Mouse (Mus musculus) frontal cortex, postnatal 14 days (tissue): ENCODE measurements around the gene Lrrc10b.

Source experiments
- DNase-seq, 2 experiments: peaks; one replicate each; pipeline ENCODE4 v3.0.0; 2022; ENCODE audit warnings: low spot score in 2 of 2

Gene Lrrc10b

DNA sequence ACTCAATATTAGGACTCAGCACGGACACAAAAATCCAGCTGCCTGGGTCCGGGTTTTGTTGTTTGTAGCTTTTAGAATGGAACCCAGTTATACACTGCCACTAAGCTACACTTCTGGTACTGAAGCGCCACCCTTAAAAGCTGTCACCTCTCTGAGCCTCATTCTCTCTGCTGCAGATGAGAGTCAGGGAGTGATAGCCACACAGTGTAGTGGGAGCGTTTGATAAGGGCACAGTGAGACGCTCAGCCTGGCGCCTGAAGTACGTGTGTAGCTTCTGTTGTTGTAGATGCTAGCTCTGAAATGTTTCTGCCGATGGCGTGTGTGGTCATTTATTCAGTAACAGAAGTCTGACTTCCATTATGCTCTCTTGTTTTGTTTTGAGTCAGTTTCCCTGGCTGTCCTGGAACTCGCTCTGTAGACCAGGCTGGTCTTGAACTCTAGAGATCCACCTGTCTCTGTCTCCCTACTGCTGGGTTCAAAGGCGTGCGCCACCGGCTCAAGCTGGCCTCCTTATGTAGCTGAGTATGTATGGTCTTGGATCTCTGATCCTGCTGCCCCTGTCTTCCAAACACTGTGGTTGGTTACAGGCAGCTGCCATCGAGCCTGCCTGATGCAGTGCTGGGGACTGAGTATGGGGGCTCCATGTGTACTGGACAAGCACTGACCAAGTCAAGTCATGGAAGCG, 12.4 kb downstream of the Lrrc10b start:
- no peak for DNase-seq

DNA sequence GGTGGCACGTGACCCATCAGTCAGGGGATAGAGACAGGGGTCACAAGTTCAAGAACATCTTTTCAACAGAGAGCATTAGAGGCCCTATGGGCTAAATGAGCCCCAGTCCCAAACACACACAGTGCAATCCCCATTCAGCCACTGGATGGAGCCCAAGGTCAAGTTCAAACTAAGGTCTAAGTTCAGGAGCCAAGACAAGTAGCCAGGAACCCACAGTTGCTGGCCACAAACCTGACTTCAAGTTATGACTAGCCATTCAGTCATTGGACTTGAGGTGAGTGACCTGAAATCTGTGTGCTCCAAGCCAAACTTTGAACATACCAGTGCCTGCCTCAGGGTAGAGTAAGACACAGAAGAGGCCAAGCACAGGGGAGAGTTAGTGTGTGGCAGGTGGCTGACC, 19.8 kb downstream of the Lrrc10b start:
- no peak for DNase-seq

DNA sequence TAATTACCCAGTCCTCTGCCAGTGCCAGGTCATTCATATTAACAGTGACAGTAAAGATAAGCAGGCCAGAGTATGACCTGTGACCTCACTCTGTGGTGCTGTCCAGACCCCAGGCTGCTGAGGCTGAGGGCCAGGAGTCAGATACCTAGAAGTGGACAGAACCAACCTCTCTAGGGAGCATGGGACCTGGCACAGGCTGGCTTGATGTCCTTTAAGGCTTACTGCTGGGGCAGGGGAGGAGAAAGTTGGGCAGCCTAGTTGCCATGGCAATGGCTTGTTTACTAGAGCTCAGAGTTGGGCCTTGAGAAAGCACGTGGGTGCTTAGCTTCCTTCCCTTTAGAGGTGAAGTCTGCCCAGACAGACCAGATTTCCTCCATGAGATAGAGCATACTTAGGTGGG, 20.5 kb downstream of the Lrrc10b start:
- DNase-seq: no peak

DNA sequence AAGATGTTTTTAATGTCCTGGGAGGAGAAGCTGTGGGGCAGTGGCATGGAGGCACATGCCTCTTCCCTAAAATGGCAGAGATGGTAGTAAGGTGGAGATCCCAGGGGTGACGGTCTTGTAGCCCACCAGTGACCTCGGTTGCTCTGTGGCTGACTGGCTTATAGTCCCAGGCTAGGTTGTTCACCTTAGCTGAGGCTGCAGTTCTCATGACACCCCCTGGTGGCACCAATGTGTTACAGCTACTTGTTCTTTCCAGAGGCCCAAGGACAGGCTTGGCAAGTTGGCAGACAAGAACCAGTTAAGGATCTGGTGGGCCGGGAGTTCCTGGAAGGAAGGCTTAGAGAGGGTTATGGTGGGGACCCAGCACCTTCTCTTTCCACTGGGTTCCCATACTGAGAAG, 21.4 kb downstream of the Lrrc10b start:
- DNase-seq: peak in 1 of 2 experiments; percentile 65

DNA sequence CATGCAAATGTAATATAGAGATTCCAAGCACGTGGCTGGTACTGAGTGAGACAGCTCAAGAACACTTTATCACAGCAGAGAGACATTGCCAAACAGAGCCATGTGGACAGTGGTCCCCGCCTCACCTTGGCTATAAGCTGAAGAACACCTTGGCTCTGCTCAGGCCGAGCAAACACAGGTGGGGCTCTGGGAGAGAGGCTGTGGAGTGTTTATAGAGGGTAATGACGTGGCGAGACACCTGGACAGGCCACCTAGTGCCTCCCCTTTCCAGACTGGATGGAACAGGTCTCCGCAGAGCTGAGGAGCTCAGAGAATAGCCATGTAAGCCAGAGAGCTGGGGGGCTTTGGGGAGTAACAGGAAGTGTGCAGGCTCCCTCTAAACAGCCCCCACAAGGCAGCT, 22.3 kb downstream of the Lrrc10b start:
- DNase-seq: no peak

DNA sequence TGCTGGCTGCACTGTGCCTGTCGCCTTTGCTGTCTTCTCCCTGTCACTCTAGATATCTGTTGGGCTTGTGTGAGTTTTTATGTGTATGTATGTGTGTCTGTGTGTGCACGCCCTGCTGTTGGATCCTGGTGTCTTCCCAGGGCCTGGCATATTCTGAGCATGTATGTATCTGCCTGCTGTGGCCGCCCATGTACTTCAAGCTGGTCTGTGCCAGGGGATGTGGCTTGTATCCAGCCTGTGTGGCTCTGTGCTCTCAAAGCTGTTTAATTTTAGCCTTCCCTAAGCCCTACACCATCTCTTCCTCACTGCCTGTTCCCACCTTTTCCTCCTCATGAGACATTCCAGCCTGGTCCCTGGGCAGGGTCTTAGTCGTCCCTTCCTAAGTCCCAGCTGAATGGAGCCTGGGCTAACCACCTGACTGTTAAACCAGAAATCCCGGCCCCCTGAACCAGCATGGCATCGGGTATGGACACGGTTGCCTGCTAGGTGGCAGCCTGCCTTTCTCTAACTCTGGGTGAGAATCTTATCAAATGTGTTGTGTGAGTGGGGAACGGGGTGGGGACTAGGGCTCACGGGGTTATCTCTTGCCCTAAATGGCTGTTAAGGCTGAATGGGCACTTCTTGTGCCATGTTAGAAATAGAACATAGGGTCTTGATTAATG, 23.3 kb downstream of the Lrrc10b start:
- no peak for DNase-seq

DNA sequence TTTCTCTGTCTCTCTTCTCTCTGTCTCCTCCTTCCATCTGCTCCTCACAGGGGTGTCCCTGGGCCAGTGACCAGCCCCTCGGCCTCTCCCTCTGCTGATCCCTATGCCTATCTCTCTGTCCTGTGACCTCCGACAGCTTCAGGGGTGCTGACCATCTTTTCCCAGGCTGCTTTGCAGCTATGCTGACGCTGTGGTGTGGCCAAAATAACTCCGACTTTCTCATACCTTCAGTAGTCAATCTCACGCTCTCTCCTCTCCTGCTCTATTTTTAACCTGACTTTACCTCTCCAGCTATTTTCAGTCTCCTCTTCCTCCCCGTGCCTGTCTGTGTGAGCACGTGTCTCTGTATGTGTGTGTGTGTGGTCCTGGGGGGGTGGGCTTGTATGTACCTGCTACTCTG, 24.0 kb downstream of the Lrrc10b start:
- DNase-seq: no peak

DNA sequence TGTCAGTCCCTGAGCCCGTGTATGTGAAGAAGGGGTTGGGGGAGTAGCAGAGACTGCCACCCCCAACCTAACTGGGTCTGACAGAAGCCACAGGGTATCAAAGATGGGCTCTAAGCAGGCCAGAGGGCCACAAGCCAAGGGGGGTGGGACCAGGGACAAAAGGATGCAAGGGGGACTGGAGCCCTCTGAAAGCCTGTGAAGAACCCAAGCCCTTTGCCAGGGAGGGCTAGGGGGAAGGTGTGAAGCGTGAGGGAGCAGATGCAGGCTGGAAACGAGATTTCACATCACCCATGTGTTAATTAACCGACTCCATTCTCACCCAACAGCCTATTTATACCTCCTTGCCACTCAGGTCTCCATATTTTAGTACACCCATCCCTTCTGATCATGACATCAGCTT, 25.4 kb downstream of the Lrrc10b start:
- no peak for DNase-seq

DNA sequence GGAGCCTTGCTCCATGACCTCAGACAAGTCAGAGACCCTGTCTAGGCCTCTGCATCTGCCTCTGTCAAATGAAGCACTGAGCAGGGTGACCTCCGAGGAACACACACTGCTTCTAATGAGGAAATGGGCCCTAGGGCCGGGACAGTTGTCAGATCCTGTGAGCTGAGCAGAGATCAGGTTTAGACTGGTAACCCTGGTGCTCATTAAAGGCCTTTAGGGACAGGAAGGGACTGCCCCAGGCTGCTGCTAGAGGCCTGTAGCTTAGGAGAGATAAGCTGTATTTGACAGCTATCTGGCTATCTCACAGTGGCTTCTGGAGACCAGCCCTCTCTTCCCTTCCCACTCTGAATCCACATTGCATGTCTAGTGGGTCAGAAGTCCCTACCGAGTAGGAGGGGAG, 25.9 kb downstream of the Lrrc10b start:
- no peak for DNase-seq

DNA sequence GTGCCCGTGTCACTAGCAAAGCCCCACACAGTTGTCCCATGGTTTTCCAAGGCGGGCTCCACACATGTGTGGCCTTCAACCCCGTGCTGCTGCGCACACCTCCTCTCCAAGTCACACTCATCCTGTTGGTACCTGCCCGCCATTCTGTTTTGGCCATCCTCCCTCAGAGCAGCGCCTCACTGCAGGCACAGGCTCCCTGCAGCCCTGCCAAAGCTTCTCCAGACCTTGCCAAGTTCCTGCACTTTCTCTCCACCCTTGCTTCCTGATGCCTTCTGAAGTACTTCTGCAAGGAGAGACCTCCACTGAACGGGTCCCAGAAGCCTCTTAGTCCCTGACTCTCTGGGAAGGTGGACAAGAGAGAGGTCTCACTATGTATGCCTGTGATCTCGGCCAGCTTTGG, 27.9 kb downstream of the Lrrc10b start:
- DNase-seq: no peak

DNA sequence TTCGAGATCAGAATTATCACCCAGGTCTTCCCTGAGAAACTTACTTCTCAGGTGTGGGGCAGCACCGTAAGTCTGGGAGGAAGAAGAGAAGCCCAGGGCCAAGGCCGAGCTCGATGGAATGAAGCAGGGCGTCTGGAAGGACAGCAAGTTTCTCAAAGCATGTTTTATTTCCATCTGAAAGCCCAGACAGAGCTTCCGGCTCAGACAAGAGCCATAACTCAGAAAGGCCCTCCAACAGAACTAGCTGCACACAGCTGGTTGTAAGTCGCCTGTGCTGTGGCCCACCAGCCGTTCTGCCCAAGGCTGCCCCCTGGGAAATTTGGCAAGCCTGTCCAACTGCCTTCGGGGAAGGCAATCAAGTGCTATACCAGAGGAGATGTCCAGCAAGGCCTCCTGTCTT, 29.8 kb downstream of the Lrrc10b start:
- no peak for DNase-seq

DNA sequence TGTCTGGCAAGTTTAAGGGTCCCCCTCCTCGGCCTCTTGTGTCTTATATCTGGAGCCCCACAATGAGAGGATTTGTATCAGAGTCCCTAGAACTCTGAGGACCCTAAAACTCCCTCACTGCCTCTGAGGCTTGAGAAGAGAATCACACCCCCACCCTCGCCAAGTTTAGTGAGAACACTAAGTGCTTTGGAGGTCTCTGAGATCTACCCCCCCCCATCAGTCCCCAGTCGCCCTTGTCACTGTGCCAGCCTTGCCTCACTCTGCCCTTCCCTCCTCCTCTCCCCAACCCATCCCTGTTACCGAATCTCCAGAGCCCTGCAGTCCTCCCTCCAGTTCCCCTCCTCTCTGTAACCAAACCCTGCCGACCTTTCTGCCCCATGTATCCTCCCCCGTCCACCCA, 30.5 kb downstream of the Lrrc10b start:
- no peak for DNase-seq

DNA sequence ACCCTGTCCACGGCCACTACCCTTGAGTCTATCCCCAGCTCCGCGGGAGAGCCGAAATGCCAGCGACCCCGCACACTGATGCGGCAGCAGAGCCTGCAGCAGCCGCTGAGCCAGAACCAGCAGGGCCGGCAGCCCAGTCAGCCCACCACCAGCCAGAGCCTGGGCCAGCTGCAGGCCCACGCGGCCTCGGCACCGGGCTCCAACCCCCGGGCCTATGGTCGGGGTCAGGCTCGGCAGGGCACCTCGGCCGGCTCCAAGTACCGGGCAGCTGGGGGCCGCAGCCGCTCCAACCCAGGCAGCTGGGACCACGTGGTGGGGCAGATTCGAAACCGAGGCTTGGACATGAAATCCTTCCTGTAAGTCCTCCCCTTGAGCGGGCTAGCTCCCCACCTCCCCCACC, 31.0 kb downstream of the Lrrc10b start:
- DNase-seq: no peak

DNA sequence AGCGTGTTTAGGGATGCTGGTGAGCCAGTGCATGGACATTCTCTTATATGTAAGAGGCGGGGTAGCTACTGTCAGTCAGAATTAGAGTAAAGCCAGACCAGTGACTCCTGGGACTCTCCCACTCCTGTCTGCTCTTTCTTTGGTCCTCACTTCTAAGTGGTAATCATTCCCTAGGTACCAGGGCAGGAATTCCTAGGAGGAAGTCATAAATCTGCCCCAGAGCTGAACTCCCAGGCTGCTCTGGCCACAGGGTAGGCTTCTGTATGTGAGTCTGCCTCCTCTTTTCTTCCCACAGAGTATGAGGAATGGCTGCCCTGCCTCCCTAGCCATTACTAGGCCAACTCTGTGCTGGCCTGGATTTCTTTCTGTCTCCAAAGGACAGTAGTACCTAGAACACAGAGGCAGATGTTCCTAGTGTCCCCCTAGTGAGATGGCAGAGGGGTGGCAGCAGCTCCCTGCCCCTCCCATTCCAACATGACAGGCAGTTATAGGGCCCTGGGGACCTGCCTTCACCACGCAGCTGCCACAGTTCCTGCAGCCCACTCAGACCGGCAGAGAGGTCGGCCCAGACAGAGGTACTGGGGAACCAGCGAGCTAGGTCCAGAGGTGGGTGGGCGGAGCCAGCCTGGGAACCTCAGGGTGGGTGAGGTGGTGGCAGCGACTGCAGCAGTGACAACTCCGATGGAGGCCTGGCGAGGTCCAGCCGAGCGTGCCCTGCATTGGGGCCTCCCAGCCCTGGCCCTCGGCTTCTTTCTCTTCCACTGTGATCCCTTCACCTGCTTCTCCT, 31.6 kb downstream of the Lrrc10b start:
- no peak for DNase-seq

DNA sequence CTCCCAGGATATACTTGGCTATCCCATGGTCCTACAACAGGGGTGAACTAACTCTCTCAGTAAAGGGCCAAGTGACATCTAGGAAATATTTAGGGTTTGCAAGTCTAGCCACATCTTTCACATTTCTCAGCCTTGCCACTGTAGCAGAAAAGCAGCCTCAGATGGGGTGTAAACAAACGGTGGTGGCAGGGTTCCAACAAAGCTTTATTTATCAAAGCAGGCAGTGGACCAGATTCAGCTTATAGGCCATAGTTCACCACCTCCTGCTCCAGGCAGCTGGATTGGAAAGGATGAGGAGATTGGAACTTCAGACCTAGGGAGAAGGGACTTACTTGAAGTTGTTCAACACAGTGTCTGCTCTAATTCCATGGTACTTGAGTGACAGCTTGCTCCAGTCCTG, 32.5 kb downstream of the Lrrc10b start:
- no peak for DNase-seq

DNA sequence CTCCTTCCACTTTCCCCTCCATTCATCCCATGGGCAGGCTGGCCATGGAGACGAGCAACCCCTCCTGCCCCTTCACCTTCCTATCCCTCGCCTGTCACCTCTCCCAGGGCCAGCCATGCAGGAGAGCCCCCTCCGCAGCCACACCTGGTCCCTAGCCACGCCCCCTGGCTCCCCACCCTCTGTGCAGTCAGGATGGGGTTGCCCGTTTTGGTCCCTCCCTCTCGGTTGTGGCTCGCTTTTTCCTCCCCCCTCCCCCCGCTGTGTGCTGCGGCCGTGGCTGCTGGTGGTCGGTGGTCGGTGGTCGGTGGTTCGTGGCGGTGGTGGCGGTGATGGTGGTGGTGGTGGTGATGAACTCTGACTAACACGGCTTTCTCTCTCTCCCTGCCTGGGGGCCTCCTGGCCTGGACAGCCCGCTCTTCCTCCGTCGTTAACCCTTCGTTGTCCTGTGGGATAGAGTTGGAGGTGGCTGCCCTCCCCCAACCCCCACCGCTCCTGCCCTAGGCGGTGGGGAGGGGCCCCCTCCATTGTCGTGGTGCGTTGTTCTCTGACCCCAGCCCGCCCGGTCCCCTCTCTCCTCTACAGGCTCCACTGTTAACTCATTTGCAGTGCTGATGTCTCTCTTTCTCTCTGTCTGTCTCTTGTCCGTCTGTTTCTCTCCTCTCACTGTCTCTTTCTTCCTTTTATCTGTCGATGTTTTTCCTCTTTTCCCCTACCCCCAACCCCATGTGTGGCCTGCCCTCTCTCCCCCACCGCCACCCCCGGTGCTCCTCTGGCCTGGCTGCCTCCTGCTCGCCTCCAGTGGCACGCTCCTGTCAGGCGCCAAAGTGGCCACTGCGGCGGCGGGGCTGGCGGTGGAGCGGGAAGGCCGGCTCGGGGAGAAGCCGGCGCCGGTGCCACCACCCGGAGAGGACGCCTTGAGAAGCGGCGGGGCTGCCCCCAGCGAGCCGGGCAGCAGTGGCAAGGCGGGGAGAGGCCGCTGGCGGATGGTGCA, 35.0 kb downstream of the Lrrc10b start:
- no peak for DNase-seq

DNA sequence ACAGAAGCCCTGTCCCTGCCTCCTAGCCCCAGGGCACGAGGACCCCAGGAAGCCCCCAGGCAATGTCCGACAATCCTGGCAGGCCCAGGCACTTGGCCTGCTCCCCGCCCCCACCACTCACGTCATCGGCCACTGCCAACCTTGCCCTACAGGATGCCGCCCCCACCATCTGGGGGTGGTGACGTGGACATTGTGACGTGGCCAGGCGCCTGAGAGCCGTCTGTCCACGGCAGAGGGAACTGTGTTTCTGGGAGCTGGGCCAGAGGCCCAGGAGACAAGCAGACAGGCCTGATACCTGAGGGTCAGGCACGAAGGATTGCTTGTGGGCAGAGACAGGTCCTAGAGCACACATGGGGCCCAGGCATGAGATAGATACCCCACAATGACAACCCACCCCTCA, 39.8 kb downstream of the Lrrc10b start:
- no peak for DNase-seq

DNA sequence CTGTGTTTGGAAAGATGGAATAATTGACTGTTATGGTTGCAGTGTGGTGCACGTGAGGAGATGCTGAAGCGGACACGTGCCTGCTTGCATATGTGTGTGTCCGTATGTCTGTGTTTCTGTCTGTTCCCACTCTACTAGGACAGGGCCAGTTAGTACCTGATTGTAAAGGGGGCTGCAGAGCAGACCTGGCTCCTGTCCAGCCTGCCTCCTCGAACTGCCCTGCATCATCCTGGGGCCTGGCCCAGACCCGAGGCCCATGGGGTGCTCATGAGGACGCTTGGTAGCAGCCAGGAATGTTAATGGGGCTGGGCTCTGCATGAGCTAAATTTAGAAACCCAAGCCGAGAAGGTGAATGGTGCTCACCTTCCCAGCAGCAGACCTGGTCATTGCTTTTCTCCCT, 40.4 kb downstream of the Lrrc10b start:
- no peak for DNase-seq

DNA sequence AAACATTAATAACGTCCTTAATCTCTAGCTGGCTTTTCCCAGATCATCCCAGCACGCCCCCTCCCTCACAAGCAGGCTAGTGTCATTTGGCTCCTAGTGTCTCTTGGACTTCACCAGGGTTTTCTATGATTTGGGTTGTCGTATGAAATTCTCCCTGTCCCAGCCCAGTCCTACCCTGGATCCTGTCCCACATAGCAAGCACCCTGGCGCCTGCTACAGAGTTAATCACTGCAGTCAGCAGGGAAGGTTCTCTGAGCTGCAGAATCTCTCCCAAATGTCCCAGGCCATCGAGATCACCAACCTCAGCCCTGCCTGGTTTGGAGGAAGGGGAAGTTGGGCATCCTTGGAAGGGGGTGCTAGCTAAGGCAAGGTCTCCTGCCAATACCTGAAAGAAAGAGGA, 41.8 kb downstream of the Lrrc10b start:
- DNase-seq: no peak

DNA sequence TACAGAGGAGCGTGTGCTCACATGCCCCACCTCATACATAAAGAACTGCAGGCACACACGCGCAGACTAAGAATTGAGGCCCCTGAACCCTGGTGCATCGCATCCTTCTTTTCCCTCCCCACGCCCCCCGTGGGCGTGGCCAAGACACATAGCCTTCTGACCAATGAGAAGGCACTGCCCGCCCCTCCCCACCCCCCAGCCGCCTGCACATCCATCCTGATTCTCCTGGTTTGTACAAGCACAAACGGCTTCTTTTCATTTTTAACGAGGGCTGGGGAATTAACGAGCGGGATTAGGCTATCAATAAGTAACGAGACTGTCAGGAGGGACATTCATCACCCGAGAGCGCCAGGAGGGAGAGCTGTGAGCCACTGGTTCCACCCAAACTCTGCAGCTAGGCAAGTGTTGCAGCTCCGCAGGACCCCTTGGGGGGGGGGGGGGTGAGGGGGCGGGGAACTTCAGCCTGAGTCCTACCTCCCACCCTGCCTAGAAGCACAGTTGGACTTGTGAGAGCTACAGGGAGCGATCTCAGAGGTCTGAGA, 43.5 kb downstream of the Lrrc10b start:
- no peak for DNase-seq
